Mouse (Mus musculus) right cerebral cortex, postnatal 10 days (tissue): ENCODE results near the gene Fzd5.

Source experiments
- DNase-seq, 2 experiments: peaks; one replicate each; pipeline ENCODE4 v3.0.0; 2021; ENCODE audit warnings: low spot score in 2 of 2

The Fzd5 gene

DNA sequence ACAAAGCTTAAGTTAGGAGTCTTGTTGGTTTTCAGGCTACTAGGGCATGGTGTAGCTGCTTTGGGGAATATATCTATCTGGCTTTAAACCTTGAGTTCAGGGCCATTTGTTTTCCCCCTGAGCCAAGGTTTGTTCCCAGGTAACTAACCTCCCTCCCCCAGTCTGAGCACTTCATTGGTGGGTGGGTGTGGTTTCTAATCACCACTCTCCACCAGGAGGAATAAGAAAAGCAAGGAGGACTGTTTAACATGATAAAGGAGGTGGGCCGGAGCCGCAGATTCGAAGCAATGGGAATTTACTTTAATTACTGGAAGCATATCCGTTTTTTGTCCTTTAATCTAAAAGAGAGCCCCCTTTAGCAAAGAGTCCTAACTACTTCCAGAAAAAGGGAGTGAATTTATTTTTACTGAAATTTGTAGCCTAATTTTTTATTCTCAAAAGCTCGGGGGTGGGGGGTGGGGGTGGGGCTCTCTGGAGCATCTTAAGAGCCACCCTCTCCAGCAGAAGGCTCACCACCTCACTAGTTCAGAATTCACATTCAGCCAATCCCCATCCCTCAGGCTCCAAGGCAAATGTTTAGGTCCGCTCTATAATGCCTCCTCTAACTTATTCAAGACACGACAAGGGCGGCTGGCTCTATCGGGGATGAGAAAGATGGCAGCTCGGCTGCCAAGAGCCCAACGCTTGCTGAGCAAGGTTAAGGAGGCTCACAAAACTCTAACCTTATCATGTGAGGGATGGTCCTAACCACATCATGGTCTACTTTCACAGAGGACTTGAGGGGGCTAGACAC, 3.9 kb downstream of the Fzd5 start:
- no peak for DNase-seq

DNA sequence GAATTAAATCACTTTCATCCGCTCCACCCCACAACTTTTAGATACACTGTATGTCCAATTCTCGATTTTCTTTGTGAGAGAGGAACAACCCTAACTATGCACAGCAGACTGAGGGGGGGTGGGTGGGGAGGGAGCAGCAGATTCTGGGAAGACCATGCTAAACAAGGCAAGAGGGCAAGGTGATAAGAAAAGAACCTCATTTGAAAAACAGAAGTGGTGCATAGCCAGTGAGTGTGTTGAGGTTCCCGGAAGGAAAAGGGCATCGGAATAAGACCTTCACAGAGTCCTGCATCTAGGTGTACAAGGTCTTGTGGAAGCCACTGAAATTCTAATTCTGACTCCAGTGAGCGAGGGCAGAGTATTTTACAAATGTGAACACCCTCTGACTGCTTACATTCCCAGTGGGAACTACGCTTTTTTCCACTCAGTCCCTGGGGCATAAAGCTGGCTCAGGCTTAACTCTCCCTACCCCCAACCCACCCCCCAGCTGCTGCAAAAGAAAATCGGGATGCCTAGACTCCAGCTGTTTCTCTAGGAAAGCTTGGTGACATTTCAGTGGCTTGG, 4.8 kb downstream of the Fzd5 start:
- DNase-seq: no peak

DNA sequence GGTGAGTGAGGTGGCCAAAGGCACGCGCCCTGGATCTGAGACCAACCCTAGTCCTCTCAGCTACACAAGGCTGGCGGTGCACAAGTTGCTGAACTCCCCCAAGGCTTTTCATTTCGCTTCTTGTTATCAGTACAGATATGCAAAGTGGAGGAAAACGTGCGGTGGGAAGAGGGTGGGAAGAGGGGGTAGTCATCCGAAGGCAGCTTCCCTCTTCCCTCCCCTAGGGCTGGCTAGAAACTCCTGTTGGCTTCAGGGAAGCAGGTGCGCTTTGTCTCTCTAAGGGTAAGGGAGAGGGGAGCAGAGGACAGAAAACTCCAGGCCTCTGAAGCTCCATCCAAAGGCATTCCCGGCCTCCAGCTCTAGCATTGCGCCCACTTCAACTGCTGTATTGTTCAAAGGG, 5.4 kb downstream of the Fzd5 start:
- no peak for DNase-seq

GRCm38 (mm10) chr1:64731341-64732020, 6.1 kb downstream of the Fzd5 start:
- DNase-seq: no peak

- DNase-seq: no peak
Measured at GRCm38 (mm10) chr1:64730046-64730445, 7.5 kb downstream of the Fzd5 start.

GRCm38 (mm10) chr1:64721034-64721587, 16.4 kb downstream of the Fzd5 start:
- DNase-seq: no peak

GRCm38 (mm10) chr1:64717504-64717903, 20.0 kb downstream of the Fzd5 start:
- DNase-seq: peak; percentile 72 to 74

DNA sequence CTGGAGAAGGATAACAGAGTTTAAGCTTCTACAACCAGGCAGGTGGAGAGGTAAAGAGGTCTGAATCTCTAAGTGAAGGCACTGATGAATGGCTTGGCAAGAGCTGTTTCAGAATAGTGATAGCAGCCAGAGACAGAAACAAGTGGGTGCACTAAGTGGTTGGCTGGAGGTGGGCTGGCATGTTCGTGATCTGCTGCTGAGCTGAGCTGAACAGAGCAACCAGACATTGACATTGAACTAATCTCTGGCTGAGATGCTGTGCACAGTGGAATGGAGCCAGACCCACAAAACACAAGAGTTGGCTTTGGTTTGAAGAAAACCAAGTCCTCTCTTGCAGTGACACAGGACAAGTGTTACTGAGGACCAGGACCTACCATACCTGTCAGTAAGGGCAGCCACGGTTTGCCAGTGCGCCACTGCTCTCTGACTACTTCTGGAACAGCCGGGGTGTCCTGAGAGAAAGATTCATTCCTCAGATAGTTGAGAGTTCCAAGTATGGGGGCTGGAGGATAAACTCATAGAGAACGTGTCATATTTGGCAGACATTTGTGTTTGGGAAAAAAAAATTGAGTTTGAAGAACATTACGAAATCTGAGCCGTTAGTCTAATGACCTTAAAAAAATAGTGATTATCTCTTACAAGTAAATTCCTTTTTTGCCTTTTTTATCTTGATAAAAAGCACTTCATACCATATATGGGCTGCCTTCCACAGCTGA, 20.8 kb downstream of the Fzd5 start:
- DNase-seq: no peak

GRCm38 (mm10) chr1:64715458-64715857, 22.1 kb downstream of the Fzd5 start:
- DNase-seq: no peak

DNA sequence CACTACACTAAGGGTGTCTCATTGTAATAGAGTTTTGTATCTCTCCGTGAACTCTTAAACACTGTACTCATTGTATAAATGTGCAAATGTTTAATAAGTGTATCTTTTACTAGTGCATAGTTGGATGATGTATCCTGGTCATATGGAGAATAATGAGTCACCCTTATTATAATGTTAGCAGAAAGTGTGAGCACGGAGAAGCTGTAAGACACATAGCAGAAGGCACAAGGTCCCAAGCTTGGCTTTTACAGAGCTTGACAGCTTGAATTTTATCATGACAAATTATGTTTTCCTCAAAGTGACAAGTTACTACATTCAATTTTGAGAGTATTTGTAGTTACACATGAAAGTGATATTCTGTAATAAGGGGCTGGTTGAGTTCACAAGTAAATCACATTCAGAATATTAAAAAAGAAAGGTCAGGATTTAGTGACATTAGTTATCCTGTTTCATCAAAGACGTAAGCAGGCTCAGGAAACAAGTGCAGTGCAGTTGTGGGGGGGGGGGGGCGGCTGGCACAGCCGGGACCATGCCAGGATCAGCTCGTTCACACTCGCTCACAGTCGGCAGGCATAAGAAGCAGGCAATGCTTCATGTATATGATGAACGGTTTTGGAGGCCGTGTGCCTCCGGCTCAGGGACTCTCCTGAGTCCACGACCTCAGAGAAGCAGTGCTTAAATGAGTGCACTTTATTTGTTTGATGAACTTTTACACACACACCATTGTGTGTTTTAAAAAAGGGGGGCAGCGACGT, 25.4 kb downstream of the Fzd5 start:
- no peak for DNase-seq

- DNase-seq: no peak
Measured at GRCm38 (mm10) chr1:64709891-64710290, 27.7 kb downstream of the Fzd5 start.

DNA sequence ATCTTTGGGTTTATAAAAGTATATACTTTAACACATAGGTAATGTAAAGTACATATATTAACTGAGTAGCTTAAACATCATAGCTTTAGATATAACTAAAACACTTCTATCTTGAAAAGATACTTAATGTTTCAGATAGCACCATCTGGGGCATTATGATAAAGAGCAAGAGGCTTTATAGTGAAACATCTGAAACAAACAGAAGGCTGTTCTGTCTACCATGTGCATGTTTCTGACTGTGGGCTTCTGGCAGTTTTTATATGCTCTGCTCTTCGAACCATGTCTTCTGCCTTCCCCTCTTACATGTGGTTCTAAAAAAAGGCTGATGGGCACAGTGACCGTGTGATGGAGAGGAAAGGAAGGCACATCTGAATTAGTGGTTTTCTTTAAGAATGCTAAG, 30.9 kb downstream of the Fzd5 start:
- no peak for DNase-seq

DNA sequence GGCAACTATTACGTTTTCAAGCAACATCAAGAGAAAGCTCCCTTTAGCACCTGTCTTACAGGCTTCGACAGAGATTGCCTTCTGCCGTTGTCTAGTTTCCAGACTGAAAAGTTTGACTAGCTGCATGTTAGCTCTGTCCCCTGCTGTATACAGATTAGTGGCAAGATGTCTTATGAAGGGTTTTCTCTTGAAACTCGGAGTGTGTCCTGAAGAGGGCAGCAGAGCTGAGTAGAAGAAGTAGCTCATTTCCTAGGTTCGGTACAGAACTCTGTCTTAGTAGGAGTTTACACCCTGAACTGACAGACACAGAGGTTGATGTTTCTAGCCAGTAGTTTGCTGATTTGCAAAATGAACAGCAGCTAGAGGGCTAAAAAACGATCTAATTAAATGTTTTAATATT, 32.3 kb downstream of the Fzd5 start:
- peak; percentile 68 to 70 for DNase-seq

- DNase-seq: no peak
Measured at GRCm38 (mm10) chr1:64701780-64702179, 35.8 kb downstream of the Fzd5 start.

GRCm38 (mm10) chr1:64695156-64695555, 42.4 kb downstream of the Fzd5 start:
- DNase-seq: no peak

DNA sequence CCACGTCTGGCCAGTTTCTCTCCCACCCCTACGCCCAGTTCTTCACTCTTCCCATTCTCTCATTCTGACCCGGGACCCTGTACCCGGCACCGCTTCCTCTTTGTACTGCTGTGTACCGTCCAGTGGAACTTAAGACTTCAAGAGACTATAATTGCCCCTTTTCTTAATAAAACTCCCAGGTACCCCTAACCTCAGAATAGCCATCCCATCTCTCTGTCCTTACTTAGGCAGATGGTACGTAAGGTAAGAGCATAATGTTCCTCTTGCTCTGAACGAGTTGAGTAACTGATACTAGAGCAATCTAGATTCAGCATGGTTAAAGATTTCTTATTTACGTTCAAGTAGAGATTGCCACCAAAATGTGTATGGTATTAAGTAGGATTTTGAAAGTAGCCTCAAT, 46.0 kb downstream of the Fzd5 start:
- DNase-seq: no peak

DNA sequence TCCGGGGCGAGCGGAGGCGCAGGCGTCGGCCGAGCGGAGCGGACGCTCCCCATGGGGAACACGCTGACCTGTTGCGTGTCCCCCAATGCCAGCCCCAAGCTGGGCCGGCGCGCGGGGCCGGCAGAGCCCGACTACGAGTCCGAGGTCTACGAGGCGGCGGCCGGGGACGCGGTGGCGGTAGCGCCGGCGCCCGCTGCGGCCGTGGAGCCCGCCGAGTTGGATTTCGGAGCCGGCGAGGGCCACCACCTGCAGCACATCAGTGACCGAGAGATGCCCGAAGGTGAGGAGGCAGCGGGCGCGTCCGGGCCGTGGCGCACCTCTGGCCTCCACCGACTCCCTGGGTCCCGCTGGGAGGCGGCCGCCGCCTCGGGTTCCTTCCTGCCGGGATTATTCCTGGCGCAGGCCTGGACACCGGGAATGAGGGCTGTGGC, 46.4 kb downstream of the Fzd5 start:
- peak; percentile 38 to 48 for DNase-seq

DNA sequence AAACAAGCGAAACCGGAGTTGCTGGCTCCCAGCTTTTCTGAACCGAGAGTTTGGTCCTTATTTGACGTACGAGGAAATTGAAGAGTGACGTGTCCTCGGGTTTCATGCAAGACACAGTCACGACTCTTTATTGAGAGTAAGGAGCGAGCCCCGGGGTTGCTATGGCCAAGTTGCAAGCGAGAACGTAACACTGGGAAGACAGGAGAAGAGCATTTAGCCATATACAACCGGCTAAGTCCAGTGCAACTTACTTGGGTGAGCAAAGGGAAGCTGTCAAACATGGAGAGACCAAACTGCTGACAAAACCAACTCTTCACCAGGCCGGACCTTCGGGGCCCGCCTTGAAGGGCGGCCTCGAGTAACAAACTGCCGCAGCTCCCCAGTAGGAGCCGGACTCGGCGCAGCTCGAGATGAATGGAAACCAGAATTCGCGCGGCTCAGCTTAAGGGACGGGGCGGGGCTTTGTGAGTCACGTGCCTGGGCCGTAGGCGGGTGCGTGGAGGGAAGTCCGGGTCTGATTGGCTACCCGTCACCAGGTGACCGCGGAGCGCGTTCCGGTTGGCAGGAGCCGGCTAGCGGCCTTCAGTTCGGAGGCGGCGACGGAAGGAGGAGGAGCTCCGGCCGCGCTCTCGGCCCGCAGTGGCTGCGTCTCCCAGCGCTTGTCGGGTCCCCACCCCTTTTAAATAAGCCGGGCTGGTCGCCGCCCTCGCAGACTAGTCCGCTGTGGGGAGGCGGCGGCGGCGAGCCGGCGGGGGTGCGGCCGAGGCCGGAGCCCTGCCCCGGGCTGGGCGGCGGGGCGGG, 47.1 kb downstream of the Fzd5 start, which contains the start of gene Ccnyl1:
Gene Ccnyl1 (plus strand): TSS at position 243 of the 801 bp plus-strand sequence.
- peak; percentile 99 for DNase-seq

GRCm38 (mm10) chr1:64689561-64690212, 47.9 kb downstream of the Fzd5 start:
- no peak for DNase-seq

- no peak for DNase-seq
Measured at GRCm38 (mm10) chr1:64688046-64688445, 49.5 kb downstream of the Fzd5 start.
